Mouse (Mus musculus) erythroblast, embryonic 14.5 days (primary cell): Measurements from ENCODE around the gene Wdfy3.

Experiments used
- GATA1 ChIP-seq: IDR thresholded peaks from 2 replicates; pipeline ENCODE4 v1.6.1; 2012; ENCODE audit warnings: low read length, inconsistent platforms, mixed read lengths
- TAL1 ChIP-seq: IDR thresholded peaks from 3 replicates; pipeline ENCODE4 v1.6.1; 2012; ENCODE audit warnings: low read length, inconsistent platforms, mixed read lengths

DNA sequence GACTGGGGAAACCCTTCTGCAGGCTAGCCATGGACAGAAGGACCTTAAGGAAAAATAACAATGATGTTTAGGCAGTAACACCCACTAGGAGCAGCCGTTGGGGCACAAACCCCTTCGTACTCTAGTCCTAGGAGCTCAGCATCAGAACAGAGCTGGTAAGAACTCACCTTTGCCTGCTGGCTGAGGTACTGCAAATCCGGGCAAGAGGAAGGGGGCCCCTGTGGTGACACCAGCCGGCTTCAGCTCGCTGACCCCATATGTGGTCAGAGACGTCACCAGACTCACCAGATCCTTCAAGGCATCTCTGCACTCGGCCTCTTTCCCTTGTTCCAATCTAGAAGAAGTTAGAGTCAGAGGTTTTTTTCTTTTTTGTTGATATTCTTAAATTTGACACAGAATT is 121.1 kb downstream of the Wdfy3 start:
- no peak for TF ChIP-seq GATA1
- no peak for TF ChIP-seq TAL1
